Mouse (Mus musculus) megakaryocyte-erythroid progenitor cell, adult 5-6 weeks (primary cell): ENCODE results near the gene Eif6. TPM values are rescaled to one million over a fixed set of nuclear protein-coding genes. Genes with fewer than 3 reads are reported as not detected.

Experiments used
- ATAC-seq: replicated peaks from 2 replicates; pipeline ENCODE4 v1.8.0; 2016; ENCODE audit warnings: mild to moderate bottlenecking, inconsistent platforms; ENCODE audit not compliant: severe bottlenecking, poor library complexity, low FRiP score, low TSS enrichment
- total RNA-seq, 2 experiments: library from RNA; stranded (forward) in 1 of 2; stranded (reverse) in 1 of 2; fragments of 200-1000, 215-1000 nt in 1 of 2; fragments of >200 nt in 1 of 2; fragmentation: Nextera tagmentation in 1 of 2; gene quantifications; 2 replicates each; pipeline ENCODE4 v1.2.3; 2014 to 2017

The Eif6 gene
- total RNA-seq, 2 experiments from 2014 or later: 110 to 234 TPM

GRCm38 (mm10) chr2:155798613-155799012 lies 28.1 kb downstream of the Eif6 start:
- ATAC-seq: no peak

DNA sequence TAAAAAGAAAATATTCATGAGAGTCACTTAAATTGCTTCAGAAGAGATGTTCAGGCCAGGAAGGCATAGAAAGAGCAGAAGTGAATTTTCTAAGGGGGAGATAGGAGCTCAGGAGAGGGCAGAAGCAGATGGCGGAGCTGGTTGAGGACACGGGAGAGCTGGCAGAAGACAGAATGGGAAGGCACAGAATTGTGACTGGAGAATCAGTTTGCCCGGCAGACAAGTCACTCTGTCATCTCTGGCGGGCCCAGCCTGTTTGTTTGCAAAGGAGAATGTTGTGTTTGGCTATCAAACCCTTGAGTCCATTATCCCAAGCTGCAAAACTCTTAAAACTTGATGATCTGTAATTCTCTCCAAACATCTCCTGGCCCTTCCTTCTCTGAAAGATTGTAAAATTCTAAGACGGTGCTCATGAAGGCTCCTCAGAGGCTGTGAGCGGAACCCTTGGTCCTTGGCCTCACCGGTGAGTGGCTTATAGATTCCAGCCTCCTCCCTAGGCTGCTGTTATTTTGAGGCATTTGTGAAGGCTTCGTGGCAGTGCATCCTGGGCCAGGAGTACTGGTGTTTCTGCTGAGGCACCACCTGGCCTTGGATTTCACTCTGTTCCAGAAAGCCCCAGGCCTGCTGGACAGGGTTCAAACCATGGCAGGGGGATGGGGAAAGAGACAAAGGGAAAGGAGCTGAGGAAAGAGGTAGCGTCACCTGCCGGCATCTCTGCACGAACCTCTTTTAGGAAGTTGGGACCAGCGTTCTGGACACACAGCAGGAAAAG lies 31.9 kb downstream of the Eif6 start:
- no peak for ATAC-seq

GRCm38 (mm10) chr2:155792899-155793298 lies 33.8 kb downstream of the Eif6 start:
- no peak for ATAC-seq

DNA sequence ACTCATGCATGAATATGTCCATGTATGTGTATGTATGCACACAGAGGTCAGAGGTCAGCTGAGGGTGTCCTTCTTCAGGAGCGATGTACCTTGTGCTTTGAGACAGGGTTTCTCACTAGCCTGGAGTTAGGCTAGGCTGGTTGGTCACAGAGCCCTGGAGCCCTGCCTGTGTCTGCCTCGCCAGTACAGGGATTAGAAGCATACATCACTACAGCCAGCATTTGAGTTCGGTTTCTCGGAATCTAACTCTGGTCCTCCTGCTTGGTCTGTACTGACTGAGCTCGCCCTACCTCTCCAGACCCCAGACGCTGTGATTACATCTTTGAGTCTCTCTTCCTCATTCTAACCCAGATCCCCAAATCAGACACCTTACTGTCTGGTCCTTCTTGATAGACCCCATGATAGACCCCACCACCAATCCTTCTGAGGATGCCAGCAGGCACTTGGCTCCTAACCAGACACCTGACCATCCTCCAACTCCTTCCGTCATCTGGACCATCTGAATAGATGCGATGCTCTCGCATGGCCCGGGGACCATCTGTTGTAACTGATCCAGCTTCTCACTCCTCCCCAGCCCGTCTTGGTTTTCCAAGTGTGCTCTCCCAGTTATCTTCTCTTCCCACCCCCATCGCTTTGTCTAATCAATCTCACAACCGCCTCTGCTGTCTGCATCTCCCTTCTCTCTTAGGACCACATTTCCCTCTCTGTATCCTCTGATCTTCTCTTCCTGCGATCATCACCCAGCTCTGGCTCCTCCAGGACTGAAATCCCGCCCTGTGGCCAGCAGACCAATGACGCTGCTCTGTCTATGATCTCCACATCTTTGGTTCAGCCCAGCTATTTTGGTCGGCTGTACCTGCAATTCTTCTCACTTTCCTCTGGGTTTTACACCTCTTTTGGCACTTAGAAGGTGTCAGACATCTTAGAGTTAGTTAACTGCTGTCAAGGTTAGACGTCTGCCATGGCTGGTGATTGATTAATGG lies 38.5 kb downstream of the Eif6 start:
- ATAC-seq: no peak

- ATAC-seq: no peak
Observed at GRCm38 (mm10) chr2:155786905-155787304, 39.8 kb downstream of the Eif6 start.

GRCm38 (mm10) chr2:155784534-155784933 lies 42.2 kb downstream of the Eif6 start:
- ATAC-seq: no peak

DNA sequence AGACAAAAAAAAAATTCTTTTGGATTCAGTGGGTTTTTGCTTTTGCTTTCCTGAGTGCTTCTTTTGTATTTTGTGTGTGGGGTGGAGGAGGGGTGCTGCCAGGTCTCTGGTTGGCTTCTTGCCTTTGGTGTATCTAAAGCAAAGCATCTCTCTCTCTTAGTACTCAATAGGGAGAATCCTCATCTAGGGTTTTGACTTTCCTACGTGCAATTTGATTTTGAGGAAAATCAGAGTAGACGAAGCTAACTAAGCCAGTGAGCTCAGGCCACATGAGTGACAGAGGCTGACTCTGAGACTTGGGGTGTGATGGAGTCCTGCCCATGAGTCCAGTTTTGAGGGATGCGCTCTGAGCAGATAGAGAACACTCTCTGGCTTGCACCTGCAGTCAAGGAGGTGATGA lies 47.2 kb downstream of the Eif6 start:
- no peak for ATAC-seq

DNA sequence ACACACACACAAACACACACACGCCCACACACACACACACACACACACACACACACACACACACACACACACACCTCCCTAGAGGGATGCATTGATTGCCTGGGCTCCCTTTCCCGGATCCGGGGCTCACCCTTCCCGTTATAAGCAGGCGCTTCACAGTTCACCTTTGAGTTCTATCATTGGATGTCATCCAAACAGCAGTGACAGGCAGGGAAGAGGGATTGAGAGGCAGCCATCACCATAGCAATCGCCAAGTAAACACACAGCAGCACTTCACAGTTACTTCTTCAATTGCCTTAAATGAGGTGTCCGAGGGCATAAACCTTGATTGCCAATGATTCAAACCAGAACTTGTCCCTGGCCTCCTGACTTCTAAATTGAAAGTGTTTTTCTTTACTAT lies 47.7 kb downstream of the Eif6 start:
- no peak for ATAC-seq

GRCm38 (mm10) chr2:155778004-155778403 lies 48.7 kb downstream of the Eif6 start:
- ATAC-seq: no peak

GRCm38 (mm10) chr2:155777688-155777985 lies 49.1 kb downstream of the Eif6 start:
- no peak for ATAC-seq

GRCm38 (mm10) chr2:155776824-155777687 lies 49.7 kb downstream of the Eif6 start:
- no peak for ATAC-seq

DNA sequence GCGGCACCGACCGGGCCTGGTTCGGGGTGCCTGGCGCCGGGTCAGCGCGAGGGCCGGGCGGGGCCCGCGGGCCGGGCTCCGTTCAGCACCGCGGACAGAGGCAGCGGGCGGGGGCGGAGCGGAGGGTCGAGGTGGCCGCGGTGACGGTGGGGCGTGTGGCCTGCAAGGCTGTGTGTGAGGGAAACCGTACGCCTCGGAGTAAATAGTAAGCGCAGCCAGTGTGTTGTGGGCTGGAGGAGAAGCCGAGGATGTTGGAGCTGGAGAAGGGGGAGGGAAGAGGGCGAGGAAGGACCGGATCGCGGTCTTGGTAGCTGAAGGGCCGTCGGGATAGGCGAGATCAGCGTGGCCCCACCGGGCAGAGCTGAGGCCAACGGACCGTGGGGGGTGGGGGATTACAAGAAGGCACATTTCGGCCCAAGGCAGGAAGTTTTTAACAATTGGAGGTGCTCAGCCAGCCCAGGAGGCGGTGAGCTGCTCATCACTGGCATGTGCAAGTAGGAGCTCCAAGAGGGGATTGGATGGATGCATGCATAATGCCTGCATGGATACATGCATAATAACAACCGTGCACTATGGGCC lies 51.0 kb downstream of the Eif6 start:
- peak; percentile 75 for ATAC-seq

- 0 out of 2 replicates have a peak, but pooled peaks have one; percentile 6 for ATAC-seq
Observed at GRCm38 (mm10) chr2:155774927-155775684, 51.6 kb downstream of the Eif6 start, which contains the start of gene Mmp24. Mmp24 (plus strand) TSS chr2:155775342.

DNA sequence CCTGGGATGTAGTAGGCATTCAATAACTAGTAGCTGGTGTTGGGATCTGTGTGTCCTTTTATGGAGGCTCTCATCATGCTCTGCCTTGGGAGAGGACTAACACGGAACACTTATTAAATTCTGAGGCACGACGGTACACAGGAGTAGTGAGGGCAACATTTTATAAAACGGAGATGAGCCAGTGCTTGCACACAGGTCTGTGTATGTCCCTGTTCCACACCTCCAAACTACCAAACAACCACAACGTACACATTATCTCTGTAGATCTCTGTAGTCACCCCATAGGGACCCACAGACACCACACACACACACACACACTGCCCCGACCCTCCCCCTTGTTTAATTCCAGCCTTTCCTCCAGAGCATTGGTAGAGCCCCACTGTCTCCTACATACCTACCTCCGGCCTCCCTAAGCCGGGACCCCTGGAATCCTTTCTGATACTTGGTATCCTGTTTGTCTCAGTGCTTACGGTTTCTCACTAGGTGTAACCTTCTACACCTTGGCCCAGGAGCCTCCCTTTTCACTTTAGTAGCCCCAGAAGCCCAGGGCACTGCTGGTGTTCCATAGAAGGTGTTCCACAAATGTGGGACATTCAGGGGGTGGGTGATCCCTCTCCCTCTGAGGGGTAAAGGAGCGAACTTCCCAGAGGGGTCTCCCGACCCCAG lies 52.3 kb downstream of the Eif6 start:
- ATAC-seq: no peak

DNA sequence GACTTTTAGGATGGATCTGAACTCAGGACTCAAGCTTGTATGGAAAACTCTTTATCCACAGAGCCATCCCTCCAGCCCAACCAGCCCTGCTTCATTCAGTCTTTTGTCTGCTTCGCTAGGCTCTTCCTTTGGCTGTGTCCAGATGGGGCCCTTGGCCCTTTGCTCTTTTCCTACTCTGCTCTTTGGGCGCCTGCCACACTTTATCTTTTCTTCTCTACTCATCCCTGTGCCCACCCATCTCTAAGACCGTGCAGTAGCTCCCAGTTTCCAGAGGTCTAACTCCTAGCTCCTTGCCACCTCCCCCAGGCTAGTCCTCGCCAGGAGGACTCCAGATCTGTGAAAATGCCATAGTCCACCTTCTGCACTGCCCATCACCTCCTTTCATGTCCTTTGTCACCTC lies 53.1 kb downstream of the Eif6 start:
- ATAC-seq: no peak
